Mouse (Mus musculus) myocyte (in vitro differentiated cells): ENCODE measurements at regions not wholly inside any gene's neighbourhood (a gene's known extent, or its start where the extent isn't known, plus 50 kb on each side); places are given as distances from the start of the nearest gene placed in this dataset.
"Not testable (repeated sequence)": the region's sequence is repeated elsewhere in the genome, so short reads cannot be mapped to it uniquely, and the experiment has no call there.

ENCODE experiments used
- H3K27me3 ChIP-seq: one replicate; pipeline ENCODE4 v1.6.1; 2011; ENCODE audit not compliant: control insufficient read depth, insufficient read depth, insufficient read length
- H3K36me3 ChIP-seq: one replicate; pipeline ENCODE4 v1.6.1; 2011; ENCODE audit not compliant: control insufficient read depth, insufficient read depth
- H3K4me2 ChIP-seq: one replicate; pipeline ENCODE4 v1.6.1; 2011; ENCODE audit warnings: low read depth, control low read depth
- H3K4me3 ChIP-seq: one replicate; pipeline ENCODE4 v1.5.1; 2011; ENCODE audit warnings: mild to moderate bottlenecking, control low read depth, moderate library complexity
- H3K79me2 ChIP-seq: one replicate; pipeline ENCODE4 v1.6.1; 2011; ENCODE audit not compliant: control insufficient read depth, insufficient read depth
- H3ac ChIP-seq: one replicate; pipeline ENCODE4 v1.6.1; 2011; ENCODE audit not compliant: control insufficient read depth, insufficient read length
- CEBPB ChIP-seq: IDR thresholded peaks from 2 replicates; pipeline ENCODE4 v1.6.1; 2011; ENCODE audit warnings: mild to moderate bottlenecking, moderate library complexity; ENCODE audit not compliant: poor library complexity, insufficient read depth, severe bottlenecking
- E2F4 ChIP-seq: IDR thresholded peaks from one replicate; pipeline ENCODE4 v1.6.1; 2011; ENCODE audit warnings: mild to moderate bottlenecking, control low read depth, moderate library complexity; ENCODE audit not compliant: insufficient read depth
- MAX ChIP-seq: IDR thresholded peaks from one replicate; pipeline ENCODE4 v1.6.1; 2011; ENCODE audit warnings: low read depth, mild to moderate bottlenecking, control low read depth
- MYOD1 ChIP-seq, 3 experiments: IDR thresholded peaks; one replicate each; pipeline ENCODE4 v1.6.1; 2011; ENCODE audit warnings: control low read depth in 2 of 3, low read depth in 2 of 3, mild to moderate bottlenecking in 2 of 3, moderate library complexity in 1 of 3; ENCODE audit not compliant: insufficient read length in 2 of 3, control insufficient read depth in 1 of 3
- MYOG ChIP-seq, 3 experiments: IDR thresholded peaks; one replicate each; pipeline ENCODE4 v1.6.1; 2011; ENCODE audit warnings: control low read depth in 2 of 3, low read depth in 2 of 3, mild to moderate bottlenecking in 2 of 3; ENCODE audit not compliant: insufficient read length in 2 of 3, control insufficient read depth in 1 of 3, insufficient read depth in 1 of 3
- POLR2A ChIP-seq: IDR thresholded peaks from one replicate; pipeline ENCODE4 v1.6.1; 2011; ENCODE audit warnings: low read depth, mild to moderate bottlenecking, control low read depth, moderate library complexity; ENCODE audit not compliant: insufficient read length
- POLR2AphosphoS2 ChIP-seq: IDR thresholded peaks from one replicate; pipeline ENCODE4 v1.6.1; 2011; ENCODE audit warnings: low read depth, control low read depth; ENCODE audit not compliant: insufficient read length
- REST ChIP-seq: IDR thresholded peaks from one replicate; pipeline ENCODE4 v1.6.1; 2011; ENCODE audit warnings: mild to moderate bottlenecking, control low read depth, moderate library complexity; ENCODE audit not compliant: insufficient read depth, insufficient read length
- SRF ChIP-seq: IDR thresholded peaks from one replicate; pipeline ENCODE4 v1.6.1; 2011; ENCODE audit warnings: low read depth; ENCODE audit not compliant: control insufficient read depth, insufficient read length
- TCF12 ChIP-seq: IDR thresholded peaks from one replicate; pipeline ENCODE4 v1.6.1; 2011; ENCODE audit warnings: mild to moderate bottlenecking, control low read depth; ENCODE audit not compliant: poor library complexity, insufficient read depth, severe bottlenecking
- TCF3 ChIP-seq: IDR thresholded peaks from one replicate; pipeline ENCODE4 v1.6.1; 2011; ENCODE audit warnings: low read depth, control low read depth; ENCODE audit not compliant: insufficient read length
- USF1 ChIP-seq: IDR thresholded peaks from one replicate; pipeline ENCODE4 v1.6.1; 2011; ENCODE audit warnings: low read depth, mild to moderate bottlenecking, control low read depth, moderate library complexity

- H3K79me2 ChIP-seq, result no peaks in the 10 kb centered on the region
- no peak overlapping the region for H3K4me2 ChIP-seq
- H3ac ChIP-seq, result no peak overlapping the region
- H3K4me3 ChIP-seq, result no peak overlapping the region
- H3K36me3 ChIP-seq, result no peaks in the 10 kb centered on the region
- no peaks in the 10 kb centered on the region for H3K27me3 ChIP-seq
- TF ChIP-seq MYOG (IDR thresholded peaks at IDR 0.05; ENCODE audit: control insufficient read depth in 1 of 3, insufficient read depth in 1 of 3, insufficient read length in 2 of 3, low read depth in 2 of 3) (no peak), REST (no peak), CEBPB (no peak), TCF3 (no peak), POLR2A (no peak), MAX (no peak), POLR2AphosphoS2 (no peak), TCF12 (no peak), E2F4 (no peak), SRF (no peak), USF1 (no peak), MYOD1 (IDR thresholded peaks at IDR 0.05; ENCODE audit: control insufficient read depth in 1 of 3, insufficient read length in 2 of 3, low read depth in 2 of 3) (no peak)
These were observed 269.6 kb upstream of the Maf start for GRCm38 (mm10) chr8:115977152-115977551.

GRCm38 (mm10) chr8:115974706-115975105 is 267.1 kb upstream of the Maf start:
- Histone ChIP-seq H3K79me2 (no peaks in the 10 kb centered on the region), H3ac (no peak overlapping the region), H3K27me3 (no peaks in the 10 kb centered on the region), H3K36me3 (no peaks in the 10 kb centered on the region), H3K4me3 (no peak overlapping the region), H3K4me2 (no peak overlapping the region)
- TF ChIP-seq TCF3, result no peak
- TF ChIP-seq REST, result no peak

GRCm38 (mm10) chr8:115971351-115971750 is 263.8 kb upstream of the Maf start:
- H3K79me2 ChIP-seq, H3ac ChIP-seq, H3K27me3 ChIP-seq, H3K36me3 ChIP-seq, H3K4me3 ChIP-seq, H3K4me2 ChIP-seq: not testable (repeated sequence)

- TF ChIP-seq E2F4 (no peak), CEBPB (no peak), TCF3 (no peak), TCF12 (no peak), SRF (no peak), MYOD1 (IDR thresholded peaks at IDR 0.05; ENCODE audit: control insufficient read depth in 1 of 3, insufficient read length in 2 of 3, low read depth in 2 of 3) (no peak), POLR2A (no peak), USF1 (no peak), POLR2AphosphoS2 (no peak), MYOG (IDR thresholded peaks at IDR 0.05; ENCODE audit: control insufficient read depth in 1 of 3, insufficient read depth in 1 of 3, insufficient read length in 2 of 3, low read depth in 2 of 3) (no peak), MAX (no peak)
- H3K4me3 ChIP-seq, result no peak overlapping the region
- no peaks in the 10 kb centered on the region for H3K27me3 ChIP-seq
- H3ac ChIP-seq, result no peak overlapping the region
- no peak overlapping the region for H3K4me2 ChIP-seq
- H3K36me3 ChIP-seq, result no peaks in the 10 kb centered on the region
- H3K79me2 ChIP-seq, result no peaks in the 10 kb centered on the region
These were observed 260.5 kb upstream of the Maf start for GRCm38 (mm10) chr8:115968121-115968520.

GRCm38 (mm10) chr8:115965981-115966380 is 258.4 kb upstream of the Maf start:
- Histone ChIP-seq H3ac (no peak overlapping the region), H3K4me2 (no peak overlapping the region), H3K27me3 (no peaks in the 10 kb centered on the region), H3K36me3 (no peaks in the 10 kb centered on the region), H3K79me2 (no peaks in the 10 kb centered on the region), H3K4me3 (no peak overlapping the region)
- TF ChIP-seq POLR2AphosphoS2 (no peak), TCF12 (no peak), CEBPB (no peak), TCF3 (no peak), SRF (no peak), MYOG (IDR thresholded peaks at IDR 0.05; ENCODE audit: control insufficient read depth in 1 of 3, insufficient read depth in 1 of 3, insufficient read length in 2 of 3, low read depth in 2 of 3) (no peak)
